Comparison of ENCODE assay signal across 16 mouse cellular contexts in the genomic region with DNA sequence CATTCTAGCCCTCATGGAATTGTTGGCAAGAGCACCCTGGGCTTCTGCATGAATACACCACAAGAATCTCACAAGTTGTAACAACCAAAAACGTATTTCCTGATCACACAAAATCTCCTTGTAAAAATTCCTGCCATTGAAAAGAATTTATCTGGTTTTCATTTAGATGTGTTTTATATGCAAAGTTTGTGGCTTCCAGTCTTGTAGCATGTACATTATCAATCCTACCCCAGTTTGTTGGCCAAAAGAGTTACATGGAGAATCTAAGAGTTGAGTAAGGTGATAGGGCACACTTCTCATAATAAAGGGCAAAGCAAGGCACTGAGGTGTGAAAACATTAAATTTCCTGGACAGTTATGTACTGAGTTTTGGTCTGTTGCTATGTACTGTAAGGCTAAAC.
"Had no signal": no experiment of that assay in that cellular context is flagged by ENCODE, and none has a peak within 500 bp of the region (broad histone marks: within the 10 kb centered on the region; RNA-seq: fewer than 3 reads in every experiment).

No protein-coding gene starts in this region.

- H3K4me1 ChIP-seq: neural tube, embryonic 13.5 days; neural tube, embryonic 15.5 days; stomach, embryonic 15.5 days had no signal

- H3K36me3 ChIP-seq: neural tube, embryonic 13.5 days; neural tube, embryonic 15.5 days; stomach, embryonic 15.5 days had no signal

- H3K4me2 ChIP-seq: neural tube, embryonic 13.5 days; neural tube, embryonic 15.5 days; stomach, embryonic 15.5 days had no signal

- DNase-seq: retina, postnatal 1 day; right cerebral cortex, adult 18-20 months; right cerebral cortex, postnatal 14 days; right cerebral cortex, postnatal 25 days; right cerebral cortex, postnatal 4 days; spleen, adult 18-20 months; thymus, adult 18-20 months; thymus, adult 2 months; thymus, postnatal 14 days; thymus, postnatal 25 days; thymus, postnatal 36 days; thymus, postnatal 4 days had no signal

- H3K27ac ChIP-seq: neural tube, embryonic 13.5 days; neural tube, embryonic 15.5 days; stomach, embryonic 15.5 days; stomach, postnatal 0 days had no signal

- H3K9me3 ChIP-seq: stomach, embryonic 15.5 days had no signal

- H3K27me3 ChIP-seq: neural tube, embryonic 13.5 days; neural tube, embryonic 15.5 days; stomach, embryonic 15.5 days had no signal

- H3K4me3 ChIP-seq: neural tube, embryonic 13.5 days; neural tube, embryonic 15.5 days; stomach, embryonic 15.5 days had no signal

- H3K9ac ChIP-seq: neural tube, embryonic 13.5 days; neural tube, embryonic 15.5 days; stomach, embryonic 15.5 days had no signal
